Mouse (Mus musculus) gonadal fat pad, adult 2 months (tissue): Measurements from ENCODE around the gene Krtap5-5. TPM values are rescaled to one million over a fixed set of nuclear protein-coding genes. Genes with fewer than 3 reads are reported as not detected.
"Not testable (repeated sequence)": the region's sequence is repeated elsewhere in the genome, so short reads cannot be mapped to it uniquely, and the experiment has no call there.

Experiments used
- DNase-seq: peaks from one replicate; pipeline ENCODE4 v3.0.0-alpha.2; 2012; ENCODE audit warnings: low read depth
- polyA plus RNA-seq: library from polyadenylated mRNA; depleted of rRNA; stranded (reverse); fragments of >200 nt; gene quantifications from 2 replicates; pipeline ENCODE4 v1.2.3, GENCODE M21; 2012; rRNA removed

Krtap5-5 gene
- not detected in 2 replicates for polyA plus RNA-seq

DNA sequence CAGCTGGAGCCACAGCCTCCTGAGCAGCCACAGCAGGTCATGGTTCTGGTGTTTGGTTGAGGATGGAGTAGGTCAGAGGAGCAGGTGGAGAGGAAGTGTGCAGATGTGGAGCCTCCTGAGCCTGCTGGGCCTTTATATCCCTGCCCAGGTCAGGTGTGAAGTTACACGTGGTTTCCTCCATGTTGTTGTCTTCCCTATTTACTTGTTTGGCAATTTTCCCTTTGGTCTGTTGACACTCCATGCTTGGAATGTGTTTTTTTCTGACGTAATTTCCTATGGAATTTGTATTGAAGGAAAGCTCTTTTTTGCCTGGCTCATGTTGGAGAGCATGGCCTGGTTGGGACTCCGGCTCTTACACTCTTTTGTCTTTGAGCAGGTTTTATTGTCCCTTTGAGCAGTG lies at the start of gene Krtap5-5:
Gene Krtap5-5 (minus strand): TSS at position 101 of the 400 bp plus-strand sequence.
- DNase-seq, result not testable (repeated sequence)

- DNase-seq, result not testable (repeated sequence)
These were observed 49.5 kb upstream of the Krtap5-5 start for GRCm38 (mm10) chr7:142279291-142279690.

- not testable (repeated sequence) for DNase-seq
These were observed 48.4 kb upstream of the Krtap5-5 start for GRCm38 (mm10) chr7:142278183-142278582.

DNA sequence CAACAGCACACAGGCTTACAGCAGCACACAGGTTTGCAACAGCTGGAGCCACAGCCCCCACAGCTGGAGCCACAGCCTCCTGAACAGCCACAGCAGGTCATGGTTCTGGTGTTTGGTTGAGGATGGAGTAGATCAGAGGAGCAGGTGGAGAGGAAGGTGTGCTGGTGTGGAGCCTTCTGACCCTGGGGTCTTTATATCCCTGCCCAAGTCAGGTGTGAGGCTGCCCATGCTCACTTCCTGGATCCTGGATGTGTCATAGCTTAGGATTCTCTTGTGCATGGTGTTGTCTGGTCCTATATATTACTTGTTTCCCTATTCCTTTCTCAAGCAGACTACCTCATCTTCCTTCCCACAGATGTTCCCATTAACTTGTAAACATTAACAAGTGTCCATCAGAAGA lies 44.5 kb upstream of the Krtap5-5 start, which contains the start of gene Gm4559:
Gene Gm4559 (minus strand): TSS at position 101 of the 400 bp plus-strand sequence.
- DNase-seq, result not testable (repeated sequence)

DNA sequence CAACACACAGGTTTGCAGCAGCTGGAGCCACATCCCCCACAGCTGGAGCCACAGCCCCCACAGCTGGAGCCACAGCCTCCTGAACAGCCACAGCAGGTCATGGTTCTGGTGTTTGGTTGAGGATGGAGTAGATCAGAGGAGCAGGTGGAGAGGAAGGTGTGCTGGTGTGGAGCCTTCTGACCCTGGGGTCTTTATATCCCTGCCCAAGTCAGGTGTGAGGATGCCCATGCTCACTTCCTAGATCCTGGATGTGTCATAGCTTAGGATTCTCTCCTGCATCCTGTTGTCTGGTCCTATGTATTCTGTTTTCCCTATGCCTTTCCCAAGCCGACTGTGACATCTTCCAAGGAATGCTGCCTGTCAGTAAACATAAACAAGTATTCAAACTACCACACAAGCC lies 28.5 kb upstream of the Krtap5-5 start, which contains the start of gene Gm2431:
Gene Gm2431 (minus strand): TSS at position 101 of the 400 bp plus-strand sequence.
- DNase-seq, result not testable (repeated sequence)

- DNase-seq, result no peak
These were observed 25.7 kb upstream of the Krtap5-5 start for GRCm38 (mm10) chr7:142255517-142255916.

- DNase-seq, result no peak
These were observed 20.1 kb upstream of the Krtap5-5 start for GRCm38 (mm10) chr7:142249824-142250223.

GRCm38 (mm10) chr7:142240978-142241377 lies 11.2 kb upstream of the Krtap5-5 start, which contains the start of gene Gm40460:
Gm40460 (minus strand) TSS chr7:142241078.
- DNase-seq, result no peak

GRCm38 (mm10) chr7:142231540-142231939 lies 1.8 kb upstream of the Krtap5-5 start:
- DNase-seq, result no peak

- no peak for DNase-seq
These were observed 5.3 kb downstream of the Krtap5-5 start for GRCm38 (mm10) chr7:142224518-142224917.

DNA sequence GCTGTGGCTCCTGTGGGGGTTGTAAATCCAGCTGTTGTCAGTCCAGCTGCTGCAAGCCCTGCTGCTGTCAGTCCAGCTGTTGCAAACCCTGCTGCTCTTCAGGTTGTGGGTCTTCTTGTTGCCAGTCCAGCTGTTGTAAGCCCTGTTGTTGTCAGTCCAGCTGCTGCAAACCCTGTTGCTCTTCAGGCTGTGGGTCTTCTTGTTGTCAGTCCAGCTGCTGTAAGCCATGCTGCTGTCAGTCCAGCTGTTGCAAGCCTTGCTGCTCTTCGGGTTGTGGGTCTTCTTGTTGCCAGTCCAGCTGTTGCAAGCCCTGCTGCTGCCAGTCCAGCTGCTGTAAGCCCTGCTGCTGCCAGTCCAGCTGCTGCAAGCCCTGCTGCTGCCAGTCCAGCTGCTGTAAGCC lies 17.6 kb downstream of the Krtap5-5 start:
- not testable (repeated sequence) for DNase-seq

DNA sequence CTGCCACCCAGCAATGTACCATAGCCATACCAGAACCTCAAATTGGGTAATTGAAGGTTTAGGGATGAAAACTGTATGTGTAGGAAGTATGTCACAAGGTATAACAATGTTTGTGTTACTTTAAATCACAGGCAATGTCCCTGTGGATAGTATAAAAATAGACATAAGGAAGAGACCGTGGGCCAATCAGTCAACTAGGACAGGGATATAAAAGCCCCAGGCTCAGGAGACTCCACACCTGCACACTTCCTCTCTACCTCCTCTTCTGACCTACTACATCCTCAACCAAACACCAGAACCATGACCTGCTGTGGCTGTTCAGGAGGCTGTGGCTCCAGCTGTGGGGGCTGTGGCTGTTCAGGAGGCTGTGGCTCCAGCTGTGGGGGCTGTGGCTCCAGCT lies 18.2 kb downstream of the Krtap5-5 start, which contains the start of gene Gm7579:
Gene Gm7579 (plus strand): TSS at position 301 of the 400 bp plus-strand sequence.
- DNase-seq, result no peak

- DNase-seq, result not testable (repeated sequence)
These were observed 22.9 kb downstream of the Krtap5-5 start for GRCm38 (mm10) chr7:142206891-142207290.

DNA sequence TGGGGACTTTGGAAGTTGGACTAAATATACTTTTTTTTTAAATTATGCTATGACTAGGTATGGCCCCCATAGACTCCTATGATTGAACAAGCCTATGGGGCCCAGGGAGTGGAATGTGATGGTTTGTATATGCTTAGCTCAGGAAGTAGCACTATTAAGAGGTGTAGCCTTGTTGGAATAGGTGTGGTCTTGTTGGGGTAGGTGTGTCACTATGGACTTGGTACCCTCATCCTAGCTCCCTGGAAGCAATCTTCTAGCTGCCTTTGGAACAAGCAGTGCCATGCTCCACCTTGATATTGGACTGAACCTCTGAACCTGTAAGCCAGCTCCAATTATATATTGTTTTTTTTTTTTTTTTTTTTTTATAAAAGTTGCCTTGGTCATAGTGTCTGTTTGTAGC lies 24.3 kb downstream of the Krtap5-5 start:
- DNase-seq, result no peak

DNA sequence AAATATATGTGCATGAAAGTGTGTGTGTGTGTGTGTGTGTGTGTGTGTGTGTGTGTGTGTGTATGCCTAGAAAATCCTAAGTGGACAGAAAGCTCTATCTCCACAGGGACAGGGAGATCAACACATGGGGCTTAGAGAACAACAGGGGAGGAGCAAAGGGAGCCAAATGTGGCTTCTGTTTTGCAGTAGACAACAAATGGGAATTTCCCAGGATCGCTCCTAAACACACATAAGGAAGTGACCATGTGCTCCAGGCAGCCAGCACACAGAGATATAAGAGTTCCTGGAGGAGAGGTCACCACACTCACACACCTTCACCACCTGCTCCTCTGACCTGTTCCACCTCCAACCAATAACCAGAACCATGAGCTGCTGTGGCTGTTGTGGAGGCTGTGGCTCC lies 28.7 kb downstream of the Krtap5-5 start, which contains the start of gene Krtap5-3:
Gene Krtap5-3 (plus strand): TSS at position 301 of the 400 bp plus-strand sequence.
- DNase-seq, result no peak

GRCm38 (mm10) chr7:142198748-142199147 lies 31.0 kb downstream of the Krtap5-5 start:
- DNase-seq, result no peak

- no peak for DNase-seq
These were observed 39.5 kb downstream of the Krtap5-5 start, which contains the start of gene Gm10153 for GRCm38 (mm10) chr7:142190289-142190688. Gm10153 (minus strand) TSS chr7:142190389.

DNA sequence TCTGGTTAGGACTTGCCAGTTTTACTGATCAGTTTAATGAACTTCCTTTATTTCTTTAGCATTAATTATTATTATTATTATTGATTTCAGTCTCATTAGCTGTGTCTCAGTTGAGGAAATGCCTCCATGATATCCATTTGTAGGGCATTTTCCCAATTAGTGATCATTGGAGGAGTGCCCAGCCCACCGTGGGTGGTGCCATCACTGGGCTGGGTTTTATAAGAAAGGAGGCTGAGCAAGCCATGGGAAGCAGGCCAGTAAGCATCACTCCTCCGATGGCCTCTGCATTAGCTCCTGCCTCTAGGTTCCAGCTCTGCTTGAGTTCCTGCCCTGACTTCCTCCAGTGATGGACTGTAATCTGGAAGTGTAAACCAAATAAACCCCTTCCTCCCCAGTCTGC lies 41.6 kb downstream of the Krtap5-5 start:
- no peak for DNase-seq

DNA sequence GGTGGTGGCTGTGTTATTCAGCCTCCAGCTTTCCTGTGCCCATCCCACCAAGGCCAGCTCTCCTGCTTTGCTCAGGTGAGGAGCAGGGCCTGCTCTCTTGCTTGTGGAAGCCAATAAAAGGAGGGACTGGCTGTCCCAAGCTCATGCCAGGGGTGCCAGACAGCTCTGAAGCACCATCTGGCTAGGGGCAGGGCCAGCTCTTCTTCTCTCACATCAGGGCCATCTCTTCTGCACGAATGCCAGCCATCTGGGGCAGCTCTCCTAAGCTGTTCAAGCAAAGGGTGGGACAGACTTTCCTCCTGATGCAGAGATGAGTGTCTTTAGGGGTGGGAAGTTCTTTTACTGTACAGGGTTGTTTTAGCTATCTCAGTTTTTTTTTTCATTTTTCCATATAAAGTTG lies 48.8 kb downstream of the Krtap5-5 start:
- no peak for DNase-seq

Other genes with a start within 250 kb of the Krtap5-5 start
- 50.5 and 54.7 TPM in 2 replicates for gene Mob2, start 168.9 kb downstream of the Krtap5-5 start, polyA plus RNA-seq
- 10.9 and 13.2 TPM in 2 replicates for gene Dusp8, start 134.1 kb downstream of the Krtap5-5 start, polyA plus RNA-seq
- not detected in 2 replicates for gene Gm45618, start 109.2 kb downstream of the Krtap5-5 start, polyA plus RNA-seq
- gene Gm39115, start 93.9 kb downstream of the Krtap5-5 start, polyA plus RNA-seq, result not detected in 2 replicates
- not detected in 2 replicates for gene Gm45337, start 85.4 kb downstream of the Krtap5-5 start, polyA plus RNA-seq
- not detected in 2 replicates for gene Gm29735, start 72.9 kb downstream of the Krtap5-5 start, polyA plus RNA-seq
- not detected in 2 replicates for gene Gm4553, start 64.2 kb downstream of the Krtap5-5 start, polyA plus RNA-seq
- gene Krtap5-2, start 54.0 kb downstream of the Krtap5-5 start, polyA plus RNA-seq, result not detected in 2 replicates
- not detected in 2 replicates for gene Gm10153, start 39.6 kb downstream of the Krtap5-5 start, polyA plus RNA-seq
- not detected in 2 replicates for gene Krtap5-3, start 28.6 kb downstream of the Krtap5-5 start, polyA plus RNA-seq
- gene Gm7579, start 18.1 kb downstream of the Krtap5-5 start, polyA plus RNA-seq, result not detected in 2 replicates
- not detected in 2 replicates for gene Gm40460, start 11.1 kb upstream of the Krtap5-5 start, polyA plus RNA-seq
- not detected in 2 replicates for gene Gm2431, start 28.4 kb upstream of the Krtap5-5 start, polyA plus RNA-seq
- gene Gm4559, start 44.4 kb upstream of the Krtap5-5 start, polyA plus RNA-seq, result not detected in 2 replicates
- not detected in 2 replicates for gene Krtap5-1, start 67.1 kb upstream of the Krtap5-5 start, polyA plus RNA-seq
- not detected in 2 replicates for gene Krtap5-4, start 73.6 kb upstream of the Krtap5-5 start, polyA plus RNA-seq
- gene Ifitm10, start 143.8 kb upstream of the Krtap5-5 start, polyA plus RNA-seq, result 4.5 and 5.4 TPM in 2 replicates
- gene Gm49369, start 152.7 kb upstream of the Krtap5-5 start, polyA plus RNA-seq, result 0.74 and 1.0 TPM in 2 replicates
- 1,099 and 1,739 TPM in 2 replicates for gene Ctsd, start 158.1 kb upstream of the Krtap5-5 start, polyA plus RNA-seq
- 0.50 and 0.75 TPM in 2 replicates for gene Syt8, start 204.9 kb upstream of the Krtap5-5 start, polyA plus RNA-seq
- 2.0 and 7.1 TPM in 2 replicates for gene Tnni2, start 211.8 kb upstream of the Krtap5-5 start, polyA plus RNA-seq
- gene Lsp1, start 230.8 kb upstream of the Krtap5-5 start, polyA plus RNA-seq, result 61.7 and 77.5 TPM in 2 replicates